Mouse (Mus musculus) mature B cell (primary cell): Measurements from ENCODE around the gene Il4ra.

Source experiments
- in situ Hi-C: fragments of 300-500 bp; cut with MboI; formaldehyde crosslinking; loops from 2 replicates; pipeline ENCODE4 v1.14.3; 2019

The Il4ra gene

DNA sequence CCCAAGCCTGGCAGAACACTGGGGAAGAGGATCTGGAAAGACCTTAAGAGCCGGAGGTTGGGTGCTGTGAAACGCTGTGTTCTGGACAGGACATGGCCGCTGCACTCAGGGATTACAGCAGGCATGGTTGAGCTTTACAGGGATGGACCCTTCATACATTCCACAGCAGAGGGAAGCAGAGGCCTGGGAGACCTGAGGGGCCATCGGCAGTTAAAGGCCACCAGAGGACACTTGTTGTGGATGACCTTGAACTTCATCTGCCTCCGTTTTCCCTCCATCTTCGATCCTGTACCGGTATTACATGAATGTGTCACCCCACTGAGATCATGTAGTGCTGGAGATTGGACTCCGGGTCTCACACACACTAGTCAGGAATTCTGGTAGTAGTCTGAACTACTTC, 2.0 kb upstream of the Il4ra start:
- in situ Hi-C loops: loop anchor here (5.0 kb wide), 1 partner anchor 53 kb away; no protein-coding TSS in a partner anchor

- in situ Hi-C loops: loop anchor here (5.0 kb wide), 1 partner anchor 54 kb away; no protein-coding TSS in a partner anchor
Observed at GRCm38 (mm10) chr7:125550881-125551381, 989 bp upstream of the Il4ra start.

DNA sequence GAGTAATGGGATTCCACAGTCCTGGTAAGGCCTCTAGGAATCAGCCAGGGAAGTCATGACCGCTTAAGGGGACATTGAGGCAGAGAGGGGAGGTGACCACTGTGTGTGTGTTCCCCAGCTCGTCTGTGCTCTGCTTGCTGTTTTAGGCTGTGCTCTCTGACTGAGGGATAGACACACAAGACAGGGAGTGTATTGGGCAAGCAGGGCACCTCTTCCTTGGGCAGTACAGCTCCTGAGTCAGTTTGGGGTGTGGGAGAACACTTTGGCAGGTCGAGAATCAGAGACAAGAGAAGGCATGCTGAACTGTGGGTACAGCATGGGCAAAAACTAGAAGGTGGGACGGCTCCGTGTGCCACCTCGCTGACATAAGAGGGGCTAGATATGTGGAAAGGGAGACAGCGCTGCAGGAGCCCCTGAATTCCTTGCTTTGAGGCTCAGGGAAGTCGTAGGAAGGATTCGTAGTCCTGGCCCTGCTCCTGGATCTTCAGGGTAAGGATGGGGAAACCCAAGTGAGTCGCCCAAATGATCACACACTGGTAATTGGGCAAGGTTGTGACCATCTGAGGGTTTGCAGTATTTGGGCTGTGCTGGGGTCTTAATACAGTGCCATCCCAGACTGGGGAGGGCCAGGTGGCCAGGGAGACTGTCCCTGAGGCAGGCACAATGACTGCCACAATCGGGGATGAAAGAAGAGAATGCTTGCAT, 1.1 kb downstream of the Il4ra start:
- in situ Hi-C loops: loop anchor here (5.0 kb wide), 1 partner anchor 56 kb away; no protein-coding TSS in a partner anchor

DNA sequence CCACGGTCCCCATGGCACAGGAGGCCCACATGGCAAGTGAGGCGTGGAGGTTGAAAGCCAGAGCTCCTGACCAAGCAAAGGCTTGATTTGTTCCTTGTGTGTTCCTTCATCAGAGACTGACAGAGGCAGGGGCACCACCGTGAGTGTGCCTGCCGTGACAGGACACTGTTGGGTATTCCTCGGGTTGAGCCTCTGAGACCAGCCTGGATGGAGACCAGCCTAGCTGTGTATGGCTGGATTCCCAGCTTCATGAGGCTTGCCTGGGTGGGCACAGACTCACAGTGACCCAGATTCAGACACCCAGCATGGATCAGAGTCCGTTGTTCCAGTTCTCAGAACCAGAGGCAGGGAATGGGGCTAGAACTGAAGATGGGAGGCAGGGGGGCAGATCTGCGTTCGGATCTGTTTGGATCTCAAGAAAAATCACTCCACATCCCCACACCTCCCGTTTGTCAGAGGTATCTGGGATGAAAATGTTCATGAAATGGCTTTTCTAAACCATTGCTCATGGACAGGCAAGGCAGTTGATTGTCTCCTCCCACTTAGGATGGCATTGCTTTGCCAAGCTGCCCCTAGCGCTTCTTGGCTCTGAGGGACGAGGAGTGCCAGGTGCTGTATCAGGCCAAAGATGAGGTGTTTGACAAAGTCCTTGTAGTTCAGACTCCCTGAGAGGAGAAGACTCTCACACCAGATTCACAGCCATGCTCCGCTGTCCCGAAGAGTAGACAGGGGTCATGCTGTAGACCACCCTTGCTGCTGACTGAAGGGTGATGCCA, 1.9 kb downstream of the Il4ra start:
- in situ Hi-C loops: loop anchor here (5.0 kb wide), 1 partner anchor 57 kb away; no protein-coding TSS in a partner anchor

DNA sequence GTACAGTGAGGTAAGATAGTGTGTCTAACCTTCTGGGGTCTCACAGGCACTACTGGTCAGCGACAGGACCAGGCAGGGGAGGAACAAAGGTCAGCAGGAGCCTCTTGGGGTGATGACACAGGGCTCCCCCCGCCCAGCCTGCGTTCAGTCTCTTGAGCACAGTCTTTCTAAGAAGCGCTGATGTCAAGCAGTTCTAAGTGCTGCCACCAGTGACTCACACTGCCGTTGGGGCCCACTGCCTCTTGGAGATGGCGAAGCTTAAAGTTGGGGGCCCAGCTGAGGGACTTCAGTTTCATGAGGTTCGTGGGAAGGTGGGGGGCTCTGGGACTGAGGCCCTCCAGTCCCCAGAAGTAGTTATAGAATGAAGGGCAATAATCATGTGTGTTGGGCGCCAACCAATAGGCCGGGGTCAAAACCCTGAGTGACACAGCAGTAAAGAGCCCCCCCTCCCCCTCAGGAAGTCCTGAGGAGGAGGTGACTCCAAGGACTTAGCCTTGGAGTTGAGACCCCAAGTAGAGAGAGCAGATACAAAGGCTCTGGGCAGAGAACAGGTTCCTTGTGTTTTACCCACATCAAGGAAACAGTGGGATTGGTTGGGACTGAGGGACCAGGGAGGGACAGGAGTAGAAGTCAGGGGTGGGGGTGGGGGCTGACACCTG, 2.7 kb downstream of the Il4ra start:
- in situ Hi-C loops: loop anchor here (5.0 kb wide), 1 partner anchor 57 kb away; no protein-coding TSS in a partner anchor

GRCm38 (mm10) chr7:125555351-125555872, 3.5 kb downstream of the Il4ra start:
- in situ Hi-C loops: no loop called here

GRCm38 (mm10) chr7:125556096-125556495, 4.2 kb downstream of the Il4ra start:
- in situ Hi-C loops: no loop called here

DNA sequence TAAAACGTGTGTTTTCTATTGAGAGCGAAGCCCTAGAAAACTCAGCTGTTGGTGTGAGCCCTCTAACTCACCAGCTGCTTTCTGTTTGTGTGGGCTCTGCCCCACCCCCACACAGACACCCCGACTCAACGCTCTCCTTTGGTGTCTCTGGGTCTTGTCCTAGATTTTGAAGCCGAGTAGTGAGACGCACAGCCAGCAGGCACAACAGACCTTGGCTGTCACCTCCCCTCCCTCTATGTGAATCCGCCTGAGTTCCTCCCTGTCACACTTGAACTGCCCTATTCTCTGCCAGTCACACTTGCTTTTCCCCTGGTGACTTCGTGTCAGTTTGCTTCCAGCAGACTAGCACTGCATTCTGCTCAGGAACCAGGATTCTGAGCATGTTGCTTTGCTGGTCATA, 4.9 kb downstream of the Il4ra start:
- in situ Hi-C loops: no loop called here

DNA sequence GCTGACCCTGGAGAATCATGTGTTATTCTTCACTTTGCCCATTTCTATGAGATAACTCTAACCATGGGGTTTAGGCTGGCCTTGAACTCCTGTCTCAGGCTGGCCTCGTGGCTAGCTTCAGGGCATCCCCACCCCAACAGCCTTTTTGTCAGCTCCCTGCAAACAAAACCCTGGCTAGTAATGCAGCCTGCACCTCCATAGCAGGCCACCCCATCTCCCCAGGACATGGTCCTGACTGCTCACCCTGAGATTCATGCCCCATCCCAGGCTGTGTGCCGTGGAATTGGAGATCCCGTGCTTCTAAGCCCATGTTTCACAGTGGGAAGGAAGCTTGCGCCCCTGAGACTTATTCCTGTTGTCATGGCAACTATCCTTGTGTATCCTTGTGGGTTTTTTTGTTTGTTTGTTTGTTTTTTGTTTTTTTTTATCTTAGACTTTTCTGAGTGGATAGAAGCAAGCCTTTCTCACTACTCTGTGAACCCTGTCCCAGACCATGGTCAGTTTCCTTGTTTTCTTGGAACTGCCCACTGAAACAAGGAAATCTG, 6.6 kb downstream of the Il4ra start:
- in situ Hi-C loops: no loop called here

GRCm38 (mm10) chr7:125558997-125559396, 7.1 kb downstream of the Il4ra start:
- in situ Hi-C loops: no loop called here

- in situ Hi-C loops: no loop called here
Observed at GRCm38 (mm10) chr7:125559537-125559936, 7.6 kb downstream of the Il4ra start.

GRCm38 (mm10) chr7:125560146-125560785, 8.3 kb downstream of the Il4ra start:
- in situ Hi-C loops: no loop called here

DNA sequence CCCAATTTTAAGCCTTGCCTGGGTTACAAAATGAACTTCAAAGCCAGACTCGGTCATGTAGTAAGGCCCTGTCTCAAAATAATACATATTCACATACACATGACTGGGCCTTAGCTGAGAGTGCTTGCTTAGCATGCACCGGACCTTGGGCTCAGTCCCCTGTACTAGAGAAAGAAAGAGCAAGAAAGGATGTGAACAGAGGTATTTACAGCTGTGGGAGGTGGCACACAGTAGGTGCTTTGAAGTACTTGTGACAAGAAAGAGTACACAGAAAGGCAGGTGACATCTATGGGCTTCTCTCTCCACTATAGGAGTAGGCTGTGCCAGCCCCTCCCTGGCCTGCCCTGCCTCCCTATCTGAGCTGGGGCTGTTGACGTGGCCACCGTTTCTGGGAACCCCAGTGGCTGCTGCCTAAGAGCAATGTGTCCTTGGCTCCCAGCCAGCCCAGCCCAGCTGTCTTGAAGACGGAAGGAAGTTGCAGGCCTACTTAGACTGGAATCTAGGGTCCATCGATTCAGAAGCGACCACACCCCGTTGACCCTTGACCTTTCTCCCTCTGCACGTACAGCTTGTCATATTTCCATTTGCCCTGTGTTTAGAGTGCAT, 9.3 kb downstream of the Il4ra start:
- in situ Hi-C loops: no loop called here

DNA sequence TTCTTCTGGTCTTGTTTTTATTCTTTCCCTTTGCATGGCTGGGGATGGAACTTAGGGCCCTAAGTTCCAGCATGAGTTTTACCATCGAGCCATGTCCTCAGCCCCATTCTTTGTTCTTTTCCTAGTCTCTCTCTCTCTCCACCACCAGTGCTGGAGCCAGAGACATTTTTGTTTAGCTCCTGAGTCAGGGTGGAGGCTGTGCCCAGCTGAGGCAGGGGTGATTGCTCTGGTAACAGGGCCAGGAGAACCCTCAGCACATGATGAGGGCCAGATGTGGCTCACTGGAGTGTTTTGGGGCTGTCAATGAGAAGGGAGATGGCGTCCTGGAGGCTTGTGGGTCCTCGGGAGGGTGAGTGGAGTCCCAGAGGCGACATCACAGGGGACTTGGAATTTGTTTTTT, 10.5 kb downstream of the Il4ra start:
- in situ Hi-C loops: no loop called here

GRCm38 (mm10) chr7:125563093-125563492, 11.2 kb downstream of the Il4ra start:
- in situ Hi-C loops: no loop called here

DNA sequence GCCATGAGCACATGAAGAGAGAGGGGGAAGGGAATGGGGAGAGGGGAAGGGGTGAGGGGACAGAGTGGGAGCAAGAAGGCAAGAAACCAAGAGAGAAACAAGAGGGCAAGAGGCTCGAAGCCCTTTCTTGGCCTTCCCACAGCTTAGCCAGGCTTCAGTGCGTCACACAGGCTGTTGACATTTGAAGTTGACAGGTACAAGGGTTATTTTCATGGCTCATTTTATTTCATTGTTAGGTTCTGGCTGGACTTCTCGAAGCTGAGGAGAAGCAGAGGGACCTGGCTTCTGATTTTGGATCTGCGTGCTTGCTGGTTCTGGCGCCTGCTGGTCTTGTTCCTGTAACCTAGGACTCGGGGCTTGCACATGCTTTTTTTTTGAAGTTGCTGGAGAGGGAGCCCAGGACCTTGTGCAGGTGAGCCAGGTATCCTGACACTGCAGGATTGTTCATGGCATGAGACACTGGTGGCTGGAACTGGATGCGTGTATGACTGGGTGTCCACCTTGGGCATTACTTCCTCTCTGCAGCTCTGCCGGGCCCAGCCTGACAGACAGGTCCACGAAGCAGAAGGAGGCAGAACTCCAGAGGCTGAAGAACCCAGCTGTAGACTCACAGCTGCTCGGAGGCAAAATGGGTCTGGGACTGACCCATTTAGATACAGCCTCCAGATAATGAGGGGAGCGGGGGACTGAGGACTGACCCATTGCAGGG, 12.6 kb downstream of the Il4ra start:
- in situ Hi-C loops: loop anchor here (5.0 kb wide), 1 partner anchor 92 kb away; no protein-coding TSS in a partner anchor

DNA sequence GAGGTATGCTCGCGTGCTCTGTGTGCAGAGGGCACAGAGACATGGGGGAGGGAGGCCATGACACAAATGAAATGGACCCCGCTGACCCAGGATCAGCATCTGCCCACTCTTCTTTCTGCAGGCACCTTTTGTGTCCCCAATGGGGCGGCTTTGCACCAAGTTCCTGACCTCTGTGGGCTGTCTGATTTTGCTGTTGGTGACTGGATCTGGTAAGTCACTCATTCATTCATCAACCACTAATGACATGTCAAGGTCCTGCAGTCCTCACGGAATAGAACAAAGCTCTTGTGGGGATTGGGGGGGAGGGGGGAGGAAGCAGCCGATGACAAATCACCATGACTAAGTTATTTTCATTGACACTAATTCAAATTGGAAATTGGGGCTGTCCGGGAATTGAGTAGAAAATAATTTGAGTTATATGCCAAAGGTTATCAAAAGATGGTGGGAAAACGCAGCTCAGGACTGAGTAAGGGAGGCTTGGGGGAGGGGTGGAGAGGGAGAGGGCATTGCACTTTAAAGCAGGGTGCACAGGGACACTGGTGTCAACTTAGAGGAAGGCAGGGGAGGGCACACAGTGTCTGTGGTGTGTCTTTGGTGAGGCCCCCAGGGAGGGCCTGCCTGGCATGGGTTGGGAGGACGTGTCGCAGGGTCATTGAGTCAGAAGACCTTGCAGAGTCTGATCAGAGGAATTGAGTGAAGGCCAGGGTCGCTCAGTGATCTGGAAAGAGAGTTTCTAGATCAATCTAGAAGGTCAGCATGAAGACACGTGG, 13.8 kb downstream of the Il4ra start:
- in situ Hi-C loops: loop anchor here (5.0 kb wide), 1 partner anchor 93 kb away; no protein-coding TSS in a partner anchor

- in situ Hi-C loops: loop anchor here (5.0 kb wide), 1 partner anchor 94 kb away; no protein-coding TSS in a partner anchor
Observed at GRCm38 (mm10) chr7:125566420-125566819, 14.5 kb downstream of the Il4ra start.

GRCm38 (mm10) chr7:125568888-125569287, 17.0 kb downstream of the Il4ra start:
- in situ Hi-C loops: loop anchor here (5.0 kb wide), 1 partner anchor 97 kb away; no protein-coding TSS in a partner anchor
